Mouse (Mus musculus) thymus, adult 18-20 months (tissue): Measurements from ENCODE around the gene Vdr.

ENCODE experiments used
- DNase-seq, 2 experiments: peaks; one replicate each; pipeline ENCODE4 v3.0.0; 2022; ENCODE audit warnings: mixed read lengths in 2 of 2

Vdr gene

DNA sequence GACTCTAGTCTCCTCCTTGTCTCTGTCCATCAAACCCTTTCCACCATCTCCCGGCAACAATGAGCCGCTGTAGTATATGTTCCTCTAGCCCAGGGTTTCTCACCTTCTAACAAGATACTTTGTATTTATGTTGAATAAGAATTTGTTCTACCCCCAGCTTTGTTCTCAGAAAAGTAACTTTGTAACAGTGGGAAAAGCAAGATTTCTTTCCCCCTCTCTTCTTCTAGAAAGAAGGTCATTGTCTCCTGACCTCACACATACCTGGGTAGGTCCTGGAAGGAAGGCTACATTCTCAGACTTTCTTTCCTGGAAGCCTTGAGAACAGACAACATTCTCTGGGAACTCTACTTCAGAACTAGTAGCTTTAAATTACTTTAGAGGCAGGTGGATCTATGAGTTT is at the start of gene Vdr:
Gene Vdr, minus strand, starts transcription at position 101 of the 400 bp plus-strand sequence.
- no peak for DNase-seq

DNA sequence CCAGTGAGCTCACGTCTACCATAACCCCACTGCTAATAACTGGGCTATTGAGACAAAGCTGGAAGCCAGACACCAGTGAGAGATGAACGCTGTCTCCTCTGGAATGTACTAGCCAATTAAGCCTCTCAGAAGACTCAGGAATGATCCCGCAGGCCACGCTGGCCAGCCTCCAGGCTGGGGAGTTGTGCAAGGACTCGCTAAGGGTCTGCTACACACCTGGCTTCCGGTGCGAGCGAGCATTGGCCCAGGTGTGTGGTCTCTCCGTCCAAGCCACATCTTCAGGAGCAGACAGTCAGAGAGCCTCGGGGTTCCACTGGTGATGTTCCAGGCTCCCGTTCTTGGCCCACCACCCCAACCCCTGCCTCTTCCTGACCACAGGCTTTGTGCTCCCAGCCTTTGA is 46.0 kb upstream of the Vdr start:
- no peak for DNase-seq

DNA sequence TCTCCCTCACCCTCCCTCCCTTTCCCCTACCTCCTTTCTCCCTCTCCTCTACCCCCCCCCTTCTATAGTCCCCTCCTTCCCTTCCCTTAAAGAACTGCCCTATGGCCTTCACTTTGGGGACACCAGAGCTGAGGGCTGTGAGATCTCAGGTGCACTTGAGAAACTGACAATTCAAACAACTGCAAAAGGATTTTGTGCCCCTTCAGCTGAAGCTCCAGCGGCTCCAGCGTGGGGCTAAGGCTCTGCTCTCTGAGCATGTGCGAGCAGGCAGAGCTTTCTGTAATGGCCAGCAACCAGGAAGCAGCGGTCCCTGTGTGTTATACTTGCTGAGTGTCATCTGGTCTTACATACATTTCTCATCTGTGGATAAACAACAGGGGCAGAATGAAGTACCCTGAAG is 45.3 kb upstream of the Vdr start:
- DNase-seq = no peak

GRCm38 (mm10) chr15:97955286-97955685 is 44.9 kb upstream of the Vdr start:
- DNase-seq = no peak

- no peak for DNase-seq
Measured at GRCm38 (mm10) chr15:97954671-97955070, 44.2 kb upstream of the Vdr start.

GRCm38 (mm10) chr15:97952889-97953189 is 42.4 kb upstream of the Vdr start:
- no peak for DNase-seq

GRCm38 (mm10) chr15:97952137-97952888 is 41.9 kb upstream of the Vdr start:
- DNase-seq = peak; percentile 30 to 32

DNA sequence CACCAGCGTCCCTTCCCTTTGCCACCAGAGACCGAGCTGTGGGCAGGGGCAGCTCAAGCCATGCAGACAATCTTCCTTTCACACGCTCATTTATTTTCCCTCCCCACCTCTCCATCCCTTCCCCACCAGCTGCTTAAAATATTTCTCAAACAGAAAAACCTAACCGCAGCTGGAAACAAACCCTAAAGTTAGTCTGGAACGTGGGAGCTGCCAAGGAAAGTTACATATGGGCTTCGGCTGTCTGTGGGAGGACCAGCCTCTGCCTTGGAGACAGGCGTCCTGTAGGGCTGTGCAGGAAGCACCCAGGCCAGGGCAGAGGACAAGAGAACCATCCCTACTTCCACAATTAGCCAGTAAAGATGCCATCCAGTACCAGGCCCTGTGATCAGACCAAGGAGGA is 39.8 kb upstream of the Vdr start:
- no peak for DNase-seq

- no peak for DNase-seq
Measured at GRCm38 (mm10) chr15:97949706-97950105, 39.3 kb upstream of the Vdr start.

DNA sequence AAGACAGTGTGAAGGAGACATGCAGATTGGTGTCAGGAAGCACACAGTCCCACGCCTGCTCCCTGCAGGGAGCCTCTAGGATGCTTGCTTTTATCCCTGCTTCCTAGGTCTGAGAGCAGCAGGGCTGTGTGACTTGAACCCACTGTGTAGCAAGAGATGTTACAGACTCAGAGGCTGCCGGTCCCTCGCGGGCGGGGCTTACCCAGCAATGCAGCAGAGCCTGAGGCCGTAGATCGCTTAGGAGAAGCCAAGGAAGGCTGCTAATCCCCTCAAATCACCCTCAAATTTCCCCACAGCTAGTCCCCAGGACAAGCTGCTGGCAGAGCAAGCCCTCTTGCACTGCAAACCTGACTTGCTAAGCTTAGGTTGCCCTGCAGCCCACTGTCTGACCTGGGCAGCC is 38.3 kb upstream of the Vdr start:
- DNase-seq = no peak

DNA sequence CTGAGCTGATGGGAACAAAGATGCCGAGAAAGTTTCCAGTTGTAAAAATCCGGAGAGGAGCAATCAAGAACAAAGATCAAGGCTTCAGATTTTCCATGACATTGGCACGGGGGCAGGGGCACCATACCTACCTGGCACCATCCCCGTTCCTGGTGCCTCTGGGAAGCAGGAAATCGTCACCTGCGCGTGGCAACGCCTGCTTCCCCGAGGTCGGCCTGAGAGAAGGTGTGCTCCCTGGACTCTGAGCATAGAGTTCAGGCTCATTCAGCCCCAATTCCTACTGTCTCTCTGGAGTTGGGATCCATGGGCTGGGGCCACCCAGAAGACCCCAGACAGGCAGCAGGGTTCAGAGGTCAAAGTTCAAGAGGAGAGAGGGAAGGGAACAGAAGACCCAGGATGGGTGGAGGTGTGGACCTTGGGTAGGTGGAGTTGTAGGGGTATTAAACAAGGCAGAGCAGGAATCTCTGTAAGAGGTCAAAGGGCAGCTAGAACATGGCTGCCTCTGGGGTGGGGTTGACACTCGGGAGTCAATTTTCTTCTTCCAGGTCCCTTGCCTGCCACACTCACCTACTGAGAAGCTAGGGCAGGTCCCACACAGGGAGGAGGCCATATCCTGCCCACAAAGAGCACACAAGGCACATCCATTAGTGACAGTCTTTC is 35.4 kb upstream of the Vdr start:
- no peak for DNase-seq

GRCm38 (mm10) chr15:97944919-97945574 is 34.6 kb upstream of the Vdr start:
- no peak for DNase-seq

DNA sequence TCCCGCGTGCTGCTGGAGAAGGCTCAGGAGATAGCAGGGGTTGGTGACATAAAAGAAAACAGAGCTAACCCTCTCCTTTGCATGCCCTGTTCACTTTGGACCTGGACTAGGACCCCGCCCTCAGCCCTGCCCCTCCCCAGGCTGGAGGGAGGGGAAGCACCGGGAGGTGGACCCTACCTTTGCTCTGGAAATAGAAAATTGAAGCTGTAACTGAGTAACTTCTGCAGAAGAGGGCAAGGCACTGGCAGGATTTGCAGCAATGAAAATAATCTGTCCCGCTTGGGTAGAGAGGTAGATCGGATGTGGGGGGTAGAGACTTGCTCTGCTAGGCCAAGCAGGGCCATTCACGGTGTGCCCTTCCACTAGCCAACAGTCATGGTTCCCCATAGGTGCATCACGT is 32.9 kb upstream of the Vdr start:
- no peak for DNase-seq

DNA sequence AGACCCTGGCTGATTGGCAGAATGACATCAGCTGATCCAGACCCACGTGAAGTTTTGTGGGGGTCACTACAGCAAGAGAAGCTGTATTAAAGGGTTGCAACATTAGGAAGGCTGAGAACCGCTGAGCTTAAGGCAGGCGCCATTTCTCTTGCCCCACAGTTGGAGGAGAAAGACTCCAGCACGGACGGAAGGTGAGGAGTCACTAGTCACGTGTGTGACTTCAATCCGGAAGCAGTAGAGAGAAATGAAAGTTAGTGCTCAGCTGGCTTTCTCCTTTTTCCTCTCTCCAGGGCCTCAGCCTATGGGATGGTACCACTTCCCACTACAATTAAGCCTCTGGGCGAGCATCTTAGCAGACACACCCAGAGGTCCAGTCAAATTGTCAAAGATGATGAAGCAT is 32.1 kb upstream of the Vdr start:
- DNase-seq = no peak

GRCm38 (mm10) chr15:97941306-97941705 is 30.9 kb upstream of the Vdr start:
- no peak for DNase-seq

- no peak for DNase-seq
Measured at GRCm38 (mm10) chr15:97940088-97940487, 29.7 kb upstream of the Vdr start.

- DNase-seq = no peak
Measured at GRCm38 (mm10) chr15:97938580-97938979, 28.1 kb upstream of the Vdr start.

DNA sequence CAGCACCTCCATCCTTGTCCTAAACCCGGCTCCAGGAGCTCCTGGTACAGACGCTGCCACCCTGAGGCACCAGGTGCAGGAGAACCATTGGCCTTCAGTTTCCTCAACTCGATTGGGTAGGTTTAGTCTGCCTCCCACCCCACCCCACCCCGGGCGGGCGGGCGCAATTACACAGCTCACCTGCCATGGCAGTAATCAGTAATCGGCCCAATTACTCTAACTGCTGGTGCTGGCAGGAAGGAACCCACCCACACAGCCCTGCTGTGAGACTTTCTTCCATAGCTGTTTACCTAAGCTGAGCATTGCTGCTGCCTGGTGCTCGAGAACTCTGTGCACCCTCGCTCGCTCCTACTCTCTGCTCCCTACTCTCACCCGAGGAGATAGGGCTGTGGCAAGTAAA is 22.0 kb upstream of the Vdr start:
- no peak for DNase-seq

DNA sequence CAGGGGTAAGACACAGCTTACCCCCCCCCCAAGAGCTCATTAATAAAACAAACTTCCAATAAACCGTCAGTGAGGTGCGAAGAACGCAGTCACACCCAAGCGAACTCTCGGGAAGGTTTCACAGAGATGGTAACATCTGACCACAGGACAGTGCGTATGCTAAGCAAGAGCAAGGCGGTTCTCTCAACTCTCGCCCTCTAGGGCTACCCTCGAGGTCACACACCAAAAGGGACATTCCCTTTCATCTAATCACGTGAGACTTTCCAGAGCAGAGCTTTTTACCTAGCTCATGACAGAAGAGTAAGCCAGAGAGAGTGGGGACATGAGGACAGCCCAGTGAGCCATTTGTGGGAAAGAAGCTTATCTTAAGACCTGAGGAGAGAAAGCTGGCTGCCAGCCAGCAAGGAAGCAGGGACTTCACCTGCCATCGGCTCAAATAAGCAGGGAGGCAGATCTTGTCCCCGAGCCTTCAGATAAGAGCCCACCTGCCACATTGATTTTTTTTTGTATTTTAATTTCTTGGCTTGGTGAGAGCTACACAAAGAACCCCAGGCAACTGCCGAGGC is 18.9 kb upstream of the Vdr start:
- DNase-seq = no peak

DNA sequence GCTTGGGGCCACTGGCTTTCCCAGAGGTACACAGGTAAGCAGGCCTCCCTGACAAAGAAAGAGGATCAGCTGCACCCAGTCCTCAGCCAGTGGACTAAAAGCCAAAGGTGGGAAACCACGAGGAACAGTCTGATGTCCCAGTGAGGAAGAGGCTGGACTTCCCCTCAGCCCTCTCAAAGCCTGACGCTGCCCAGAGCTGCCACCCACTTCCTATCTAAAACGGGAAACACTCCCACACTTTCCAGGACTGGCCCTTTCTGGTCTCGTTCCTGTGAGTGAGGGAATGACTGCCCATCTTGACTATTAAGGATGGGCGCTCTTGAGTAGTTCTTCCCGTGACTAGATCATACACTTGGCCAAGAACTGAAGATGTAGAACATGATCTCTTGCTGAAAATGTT is 17.4 kb upstream of the Vdr start:
- DNase-seq = no peak

DNA sequence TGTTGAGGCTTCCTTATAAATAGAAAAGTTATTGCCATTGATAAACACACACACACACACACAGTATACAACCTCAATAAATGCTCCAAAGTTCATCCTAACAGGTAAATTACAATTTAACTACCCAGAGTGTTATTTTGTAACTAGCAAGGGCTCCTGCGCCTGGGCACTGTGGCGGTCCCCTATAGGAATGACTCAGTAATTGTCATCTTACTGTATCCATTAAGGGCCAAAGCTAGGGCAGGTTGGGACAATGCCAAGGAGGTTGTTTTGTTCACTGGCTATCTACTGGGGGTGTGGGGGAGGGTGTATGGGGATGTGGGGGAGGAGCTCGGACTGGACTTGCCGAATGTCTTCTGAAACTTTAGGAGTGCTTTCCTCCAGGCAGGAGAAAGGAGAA is 16.6 kb upstream of the Vdr start:
- no peak for DNase-seq

DNA sequence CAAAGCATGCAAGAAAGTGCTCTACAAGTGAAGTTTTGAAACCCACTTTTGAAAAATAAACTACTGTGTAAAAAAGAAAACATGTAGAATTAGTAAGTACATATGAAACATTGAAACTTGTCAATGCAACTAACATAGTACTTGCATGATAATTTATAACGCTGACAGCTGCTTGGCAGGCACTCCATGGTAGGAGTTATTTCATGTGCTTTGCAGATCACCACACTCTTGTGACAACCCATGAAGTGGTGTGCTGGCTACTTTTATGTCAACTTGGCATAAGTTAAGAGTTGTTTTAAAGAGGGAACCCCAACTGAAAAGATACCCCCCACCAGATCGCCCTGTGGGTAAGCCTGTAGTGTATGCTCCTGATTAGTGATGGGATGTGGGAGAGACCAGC is 12.0 kb upstream of the Vdr start:
- no peak for DNase-seq

DNA sequence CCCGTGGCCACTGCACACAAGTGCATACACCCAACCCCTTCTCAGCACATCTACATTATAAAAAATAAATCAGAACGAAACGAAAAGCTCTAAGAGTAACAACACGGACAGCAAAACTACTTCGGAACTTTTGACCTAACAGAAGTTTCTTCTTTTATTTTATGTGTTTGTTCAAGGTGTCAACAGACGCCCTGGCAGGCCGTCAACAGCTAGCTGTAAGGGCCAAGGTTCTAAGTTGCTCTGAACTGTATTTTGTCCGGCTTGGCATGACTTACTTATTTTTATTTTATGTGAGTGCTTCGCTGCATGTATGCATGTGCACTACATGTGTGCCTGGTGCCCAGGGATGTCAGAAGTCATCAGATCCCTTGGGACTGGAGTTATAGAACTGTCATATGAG is 11.4 kb upstream of the Vdr start:
- no peak for DNase-seq

GRCm38 (mm10) chr15:97920306-97920705 is 9.9 kb upstream of the Vdr start:
- no peak for DNase-seq
